Mouse (Mus musculus) midbrain, embryonic 11.5 days (tissue): ENCODE results near the gene Ccdc86. TPM values are rescaled to one million over a fixed set of nuclear protein-coding genes. Genes with fewer than 3 reads are reported as not detected.
A peak's percentile ranks its signal among the peaks of the same experiment; 100 is the strongest.

ENCODE experiments used
- ATAC-seq: fragments of 200-750 bp; cut with Nextera tagmentation; 2 replicates; pipeline ENCODE4 v1.8.0; 2017; ENCODE audit warnings: moderate TSS enrichment, moderate library complexity; ENCODE audit not compliant: low FRiP score
- DNase-seq: peaks from one replicate; pipeline ENCODE4 v3.0.0; 2015; ENCODE audit warnings: low spot score; ENCODE audit errors: missing footprints
- H3K27ac ChIP-seq: fragments of 300-500 bp; sonication (generic); 2 replicates; pipeline ENCODE4 v1.5.1; 2014; ENCODE audit warnings: low read depth, low read length
- H3K27me3 ChIP-seq: fragments of 300-500 bp; sonication (generic); 2 replicates; pipeline ENCODE4 v1.6.1; 2014; ENCODE audit warnings: mild to moderate bottlenecking, low read length, moderate library complexity, mixed read lengths; ENCODE audit not compliant: control insufficient read depth, insufficient read depth
- H3K36me3 ChIP-seq: fragments of 300-500 bp; sonication (generic); 2 replicates; pipeline ENCODE4 v1.6.1; 2014; ENCODE audit warnings: mild to moderate bottlenecking, low read length, moderate library complexity, mixed read lengths; ENCODE audit not compliant: control insufficient read depth, insufficient read depth
- H3K4me1 ChIP-seq: fragments of 300-500 bp; sonication (generic); 2 replicates; pipeline ENCODE4 v1.6.1; 2014; ENCODE audit warnings: low read length; ENCODE audit not compliant: control insufficient read depth, insufficient read depth
- H3K4me2 ChIP-seq: fragments of 300-500 bp; sonication (generic); 2 replicates; pipeline ENCODE4 v1.6.1; 2014; ENCODE audit warnings: mild to moderate bottlenecking, moderate library complexity
- H3K4me3 ChIP-seq: fragments of 300-500 bp; sonication (generic); 2 replicates; pipeline ENCODE4 v1.5.1; 2014; ENCODE audit warnings: low read depth, low read length
- H3K9ac ChIP-seq: fragments of 300-500 bp; sonication (generic); 2 replicates; pipeline ENCODE4 v1.6.1; 2014; ENCODE audit warnings: low read length
- H3K9me3 ChIP-seq: fragments of 300-500 bp; sonication (generic); 2 replicates; pipeline ENCODE4 v1.6.1; 2016; ENCODE audit warnings: low read length; ENCODE audit not compliant: control insufficient read depth
- WGBS: fragments of 180-500 bp; shearing (Covaris S2); extraction: QIAGEN DNeasy Blood & Tissue Kit; methylation state at CpG from one replicate; pipeline ENCODE4 v1.1.7; 2014; 5-methylcytosine and 5-hydroxymethylcytosine counted together
- polyA plus RNA-seq: library from polyadenylated mRNA; unstranded; fragments of >200 nt; fragmentation: Nextera tagmentation; extraction: Ambion mirVana; gene quantifications from 2 replicates; pipeline ENCODE4 v1.2.1, GENCODE M21; 2014

Ccdc86 gene
- polyA plus RNA-seq, 1 experiment from 2014 or later: 22.5 TPM

GRCm38 (mm10) chr19:10979184-10980168 is 30.4 kb upstream of the Ccdc86 start:
- H3K4me2 ChIP-seq: peak overlapping the region; percentile 12; the same call in 1 of the 2 replicates
- H3K27ac ChIP-seq: no peak overlapping the region
- H3K36me3 ChIP-seq: no peaks in the 10 kb centered on the region
- H3K4me1 ChIP-seq: peaks cover 2% of the 10 kb centered on the region; the same call in 1 of the 2 replicates
- no peaks in the 10 kb centered on the region for H3K27me3 ChIP-seq
- no peaks in the 10 kb centered on the region for H3K9me3 ChIP-seq
- peak; percentile 93 for DNase-seq
- H3K9ac ChIP-seq: no peak overlapping the region; the same call in 1 of the 2 replicates
- H3K4me3 ChIP-seq: no peak overlapping the region
- ATAC-seq: peak; percentile 70
- 11% methylated on average over 18 of the region's 18 CpGs for WGBS

- Histone ChIP-seq H3K4me1 (peaks cover 2% of the 10 kb centered on the region; the same call in 1 of the 2 replicates), H3K27me3 (no peaks in the 10 kb centered on the region), H3K36me3 (no peaks in the 10 kb centered on the region), H3K4me2 (no peak overlapping the region), H3K27ac (no peak overlapping the region), H3K9me3 (no peaks in the 10 kb centered on the region), H3K4me3 (no peak overlapping the region), H3K9ac (no peak overlapping the region)
- DNase-seq: no peak
- ATAC-seq: no peak
- 61% methylated on average over 4 of the region's 4 CpGs for WGBS
These were observed 27.3 kb upstream of the Ccdc86 start for GRCm38 (mm10) chr19:10976318-10976717.

GRCm38 (mm10) chr19:10975187-10975586 is 26.1 kb upstream of the Ccdc86 start:
- 84% methylated on average over 2 of the region's 2 CpGs for WGBS
- Histone ChIP-seq H3K4me3 (no peak overlapping the region), H3K36me3 (no peaks in the 10 kb centered on the region), H3K9me3 (no peaks in the 10 kb centered on the region), H3K4me1 (peaks cover 2% of the 10 kb centered on the region; the same call in 1 of the 2 replicates), H3K4me2 (no peak overlapping the region), H3K27ac (no peak overlapping the region), H3K27me3 (no peaks in the 10 kb centered on the region), H3K9ac (no peak overlapping the region)
- ATAC-seq (no peak), DNase-seq (no peak)

DNA sequence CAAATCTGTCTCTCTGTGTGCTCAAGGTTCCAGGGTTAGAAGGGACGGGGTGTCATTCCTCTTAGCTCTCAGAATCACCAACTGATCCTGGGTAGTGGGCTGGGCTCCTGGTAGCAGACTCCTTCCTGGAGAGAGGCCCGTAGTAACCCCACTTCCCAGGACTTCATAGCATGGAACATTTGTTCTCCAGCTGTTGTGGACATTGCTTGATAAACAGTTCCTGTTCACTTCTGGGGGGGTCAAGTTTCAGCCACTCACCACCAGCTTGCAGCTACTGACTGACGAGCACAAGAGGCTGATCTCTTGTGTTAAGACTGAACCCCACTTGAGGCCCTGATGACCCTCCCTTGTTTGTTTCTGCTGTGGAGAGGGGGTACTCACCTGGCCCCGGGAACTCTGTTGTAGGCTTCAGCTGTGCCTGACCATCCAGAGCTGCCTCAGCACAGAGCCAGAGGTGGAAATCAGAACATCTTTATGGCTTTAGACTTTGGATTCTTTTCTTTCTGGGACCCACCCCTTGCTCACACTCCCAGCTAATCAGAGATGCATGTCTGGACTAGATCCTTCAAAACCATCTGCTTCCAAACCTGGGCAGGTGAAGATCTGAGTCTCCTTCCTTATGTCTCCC is 25.3 kb upstream of the Ccdc86 start, which contains the start of gene Ms4a10:
TSS of gene Ms4a10 (minus strand) at position 433 of the 628 bp plus-strand sequence.
- DNase-seq: no peak

DNA sequence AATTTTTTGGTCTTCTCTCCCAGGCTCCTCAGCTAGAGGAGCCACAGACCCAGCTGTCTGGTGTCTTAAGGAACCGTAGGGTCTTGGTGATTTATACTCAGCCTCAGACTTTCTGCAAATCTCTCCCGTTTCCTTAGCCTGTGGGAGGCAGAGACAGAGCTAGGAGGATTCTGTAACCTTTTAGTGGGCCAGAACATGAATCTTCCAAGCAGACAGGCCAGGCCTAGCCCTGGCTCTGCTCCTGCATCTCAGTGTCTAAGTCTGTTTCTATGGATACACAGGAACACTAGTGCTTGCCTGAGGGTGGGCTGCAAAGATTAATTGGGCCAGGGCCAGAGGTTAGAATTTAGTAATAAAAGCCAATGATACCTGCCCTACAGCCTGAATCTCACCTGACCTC is 24.1 kb upstream of the Ccdc86 start:
- H3K9me3 ChIP-seq: no peaks in the 10 kb centered on the region
- H3K27me3 ChIP-seq: no peaks in the 10 kb centered on the region
- no peak overlapping the region for H3K4me3 ChIP-seq
- DNase-seq (no peak), ATAC-seq (no peak)
- no peak overlapping the region for H3K9ac ChIP-seq
- no peak overlapping the region for H3K4me2 ChIP-seq
- H3K27ac ChIP-seq: no peak overlapping the region
- WGBS: 67% methylated on average over 2 of the region's 2 CpGs
- no peaks in the 10 kb centered on the region for H3K36me3 ChIP-seq
- H3K4me1 ChIP-seq: no peaks in the 10 kb centered on the region

More for the DNA sequence above, 25.3 kb upstream of the Ccdc86 start, which contains the start of gene Ms4a10:
- H3K36me3 ChIP-seq: no peaks in the 10 kb centered on the region
- WGBS: 67% methylated on average over 4 of the region's 4 CpGs
- H3K4me2 ChIP-seq: no peak within 1 kb of the TSS
- no peaks in the 10 kb centered on the region for H3K27me3 ChIP-seq
- no peak for ATAC-seq
- no peak within 1 kb of the TSS for H3K4me3 ChIP-seq
- no peak within 1 kb of the TSS for H3K9ac ChIP-seq
- no peaks in the 10 kb centered on the region for H3K4me1 ChIP-seq
- H3K9me3 ChIP-seq: no peaks in the 10 kb centered on the region
- no peak within 1 kb of the TSS for H3K27ac ChIP-seq

DNA sequence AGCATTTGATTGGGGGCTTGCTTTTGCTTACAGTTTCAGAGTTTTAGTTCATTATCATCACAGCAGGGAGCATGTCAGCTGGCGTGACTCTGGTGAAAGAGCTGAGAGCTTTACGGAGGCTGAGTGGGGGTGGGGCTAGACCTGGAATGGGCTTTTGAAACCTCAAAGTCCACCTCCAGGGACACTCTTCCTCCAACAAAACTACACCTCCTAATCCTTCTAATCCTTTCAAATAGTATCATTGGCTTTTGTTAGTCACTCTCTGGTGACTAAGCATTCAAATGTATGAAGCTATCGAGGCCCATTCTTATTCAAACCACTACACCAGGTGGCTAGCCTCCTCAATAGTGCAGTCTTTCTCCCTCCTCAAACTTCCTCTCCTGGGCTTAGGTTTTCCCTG is 23.6 kb upstream of the Ccdc86 start:
- no peaks in the 10 kb centered on the region for H3K4me1 ChIP-seq
- H3K9ac ChIP-seq: no peak overlapping the region
- H3K36me3 ChIP-seq: no peaks in the 10 kb centered on the region
- H3K9me3 ChIP-seq: no peaks in the 10 kb centered on the region
- WGBS: 19% methylated on average over 3 of the region's 3 CpGs
- no peak overlapping the region for H3K27ac ChIP-seq
- H3K4me2 ChIP-seq: no peak overlapping the region
- no peaks in the 10 kb centered on the region for H3K27me3 ChIP-seq
- ATAC-seq: no peak
- no peak for DNase-seq
- no peak overlapping the region for H3K4me3 ChIP-seq

GRCm38 (mm10) chr19:10970457-10970856 is 21.4 kb upstream of the Ccdc86 start:
- Histone ChIP-seq H3K4me1 (no peaks in the 10 kb centered on the region), H3K27ac (no peak overlapping the region), H3K9me3 (no peaks in the 10 kb centered on the region), H3K27me3 (no peaks in the 10 kb centered on the region), H3K36me3 (no peaks in the 10 kb centered on the region), H3K9ac (no peak overlapping the region), H3K4me2 (no peak overlapping the region), H3K4me3 (no peak overlapping the region)
- ATAC-seq: no peak
- 79% methylated on average over 3 of the region's 3 CpGs for WGBS
- DNase-seq: no peak

- ATAC-seq (no peak), DNase-seq (no peak)
- H3K4me2 ChIP-seq: no peak overlapping the region
- no peaks in the 10 kb centered on the region for H3K9me3 ChIP-seq
- H3K9ac ChIP-seq: no peak overlapping the region
- no peak overlapping the region for H3K27ac ChIP-seq
- H3K27me3 ChIP-seq: no peaks in the 10 kb centered on the region
- H3K4me1 ChIP-seq: no peaks in the 10 kb centered on the region
- no peaks in the 10 kb centered on the region for H3K36me3 ChIP-seq
- H3K4me3 ChIP-seq: no peak overlapping the region
- 91% methylated on average over 7 of the region's 7 CpGs for WGBS
These were observed 19.5 kb upstream of the Ccdc86 start for GRCm38 (mm10) chr19:10968578-10968977.

DNA sequence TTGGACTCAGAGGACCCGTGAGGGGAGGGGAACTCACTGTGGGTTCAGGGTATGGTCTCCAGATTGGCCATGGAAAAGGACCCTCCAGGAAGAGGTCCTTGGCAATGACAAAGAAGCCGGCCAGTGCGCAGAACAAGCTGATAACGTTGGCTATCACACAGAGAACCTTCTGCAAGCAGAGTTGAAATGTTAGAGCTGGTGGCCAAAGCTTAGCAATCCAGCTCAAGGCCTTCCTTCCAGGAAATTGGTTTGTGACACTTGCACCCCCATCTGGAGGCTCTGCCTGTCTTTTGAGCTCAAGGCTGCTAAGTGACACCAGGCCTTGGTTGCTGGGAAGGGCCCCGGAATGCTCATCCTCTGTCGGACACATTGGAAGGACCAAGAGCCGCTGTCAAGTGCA is 16.7 kb upstream of the Ccdc86 start:
- Histone ChIP-seq H3K4me3 (no peak overlapping the region), H3K4me2 (no peak overlapping the region), H3K9me3 (no peaks in the 10 kb centered on the region), H3K4me1 (no peaks in the 10 kb centered on the region), H3K36me3 (no peaks in the 10 kb centered on the region), H3K27me3 (no peaks in the 10 kb centered on the region), H3K27ac (no peak overlapping the region), H3K9ac (no peak overlapping the region)
- ATAC-seq (no peak), DNase-seq (no peak)
- 91% methylated on average over 7 of the region's 7 CpGs for WGBS
